Mouse (Mus musculus) layer of hippocampus, adult 9-10 months (tissue): ENCODE results near the gene Fam20b.

Experiments used
- DNase-seq: peaks from one replicate; pipeline ENCODE4 v3.0.0; 2022; ENCODE audit warnings: low spot score

Fam20b gene

GRCm38 (mm10) chr1:156633095-156633494 is 85.8 kb downstream of the Fam20b start:
- no peak for DNase-seq

- no peak for DNase-seq
Observed at GRCm38 (mm10) chr1:156630965-156631364, 87.9 kb downstream of the Fam20b start.

- DNase-seq, result no peak
Observed at GRCm38 (mm10) chr1:156629984-156630383, 88.9 kb downstream of the Fam20b start.
